29 mouse cellular contexts compared by ENCODE assay signal in genomic region chr10:119051598-119051997, GRCm38 (mm10).
DNase-seq lines count a peak whose midpoint lies in the region; ATAC-seq and TF ChIP-seq lines count a peak whose summit lies in the region.
"Had no signal": no experiment of that assay in that cellular context is flagged by ENCODE, and none has a peak within 500 bp of the region (broad histone marks: within the 10 kb centered on the region; RNA-seq: fewer than 3 reads in every experiment).

No protein-coding gene starts in this region.

- POLR2A ChIA-PET in Patski (lab: Charles Lee) = interaction anchor here (1.2 kb wide), 1 partner anchor 10 kb away, joined by 4 read pairs; no protein-coding TSS in a partner anchor

- H3K27me3 ChIP-seq in forebrain, embryonic 10.5 days (ENCODE audit: poor library complexity, severe bottlenecking) = no peaks in the 10 kb centered on the region
- H3K27me3 ChIP-seq in forebrain, postnatal 0 days (ENCODE audit: insufficient read depth, low read length) = no peaks in the 10 kb centered on the region
- H3K27me3 ChIP-seq in kidney, postnatal 0 days (ENCODE audit: insufficient read depth, low read length) = no peaks in the 10 kb centered on the region
- H3K27me3 ChIP-seq in lung, embryonic 16.5 days (ENCODE audit: control insufficient read depth, insufficient read depth, low read depth, low read length) = no peaks in the 10 kb centered on the region
- H3K27me3 ChIP-seq in Patski = no peaks in the 10 kb centered on the region
- H3K27me3 ChIP-seq: forebrain, embryonic 15.5 days; midbrain, embryonic 13.5 days; neural tube, embryonic 15.5 days had no signal

- CTCF ChIA-PET in Patski (lab: Charles Lee) = interaction anchor here (1.3 to 1.5 kb wide), 2 partner anchors 13 to 27 kb away, joined by 3 to 5 read pairs; no protein-coding TSS in a partner anchor

- H3K4me2 ChIP-seq in forebrain, postnatal 0 days (ENCODE audit: low read depth) = no peak overlapping the region
- H3K4me2 ChIP-seq in kidney, postnatal 0 days (ENCODE audit: low read length) = no peak overlapping the region
- no peak overlapping the region for H3K4me2 ChIP-seq in lung, embryonic 16.5 days (ENCODE audit: low read depth, low read length)
- H3K4me2 ChIP-seq: forebrain, embryonic 15.5 days; midbrain, embryonic 13.5 days; neural tube, embryonic 15.5 days had no signal

- in situ Hi-C loops in Patski (cut with MboI; ENCODE audit: low pct_unique_long_range_greater_than_20kb) = no loop called here

- H3K4me3 ChIP-seq in forebrain, embryonic 10.5 days = no peak overlapping the region
- no peak overlapping the region for H3K4me3 ChIP-seq in forebrain, postnatal 0 days (ENCODE audit: low read depth, low read length)
- H3K4me3 ChIP-seq in kidney, postnatal 0 days (replicated peaks; ENCODE audit: low read depth, low read length) = no peak overlapping the region
- no peak overlapping the region for H3K4me3 ChIP-seq in lung, embryonic 16.5 days (ENCODE audit: low read length)
- H3K4me3 ChIP-seq: forebrain, embryonic 15.5 days; gastrocnemius, adult 2 months; heart, adult 2 months; midbrain, embryonic 13.5 days; neural tube, embryonic 15.5 days had no signal

- 60% methylated on average over 2 of the region's 2 CpGs for WGBS in forebrain, embryonic 10.5 days
- 30% methylated on average over 2 of the region's 2 CpGs for WGBS in forebrain, postnatal 0 days
- WGBS in kidney, postnatal 0 days = 33% methylated on average over 2 of the region's 2 CpGs
- 57% methylated on average over 2 of the region's 2 CpGs for WGBS in lung, embryonic 16.5 days

- no peak for DNase-seq in forebrain, embryonic 10.5 days (ENCODE audit: extremely low spot score, low spot score)
- DNase-seq in forebrain, postnatal 0 days = no peak
- DNase-seq in kidney, postnatal 0 days (ENCODE audit: low spot score) = no peak
- no peak for DNase-seq in kidney, adult 8-10 months
- no peak for DNase-seq in lung, postnatal 36 days
- peak; percentile 38 for DNase-seq in Patski (ENCODE audit: low read depth, low spot score)
- no peak for DNase-seq in right cerebral cortex, postnatal 4 days
- DNase-seq: adrenal gland, postnatal 25 days; cerebellum, adult 8-10 months; cerebellum, postnatal 25 days; gastrocnemius, adult 2 months; gastrocnemius, postnatal 36 days; heart, adult 2 months; heart, postnatal 14 days; kidney, adult 18-20 months; layer of hippocampus, postnatal 36 days; left cerebral cortex, postnatal 4 days; liver; lung, postnatal 14 days; retina, postnatal 1 day; right cerebral cortex, postnatal 14 days; spleen, adult 18-20 months; thymus, postnatal 14 days had no signal

- no peak overlapping the region for H3K9ac ChIP-seq in forebrain, postnatal 0 days
- no peak overlapping the region for H3K9ac ChIP-seq in kidney, postnatal 0 days (ENCODE audit: low read depth, low read length)
- no peak overlapping the region for H3K9ac ChIP-seq in lung, embryonic 16.5 days (ENCODE audit: low read length)
- H3K9ac ChIP-seq: forebrain, embryonic 15.5 days; liver, embryonic 14.5 days; midbrain, embryonic 13.5 days; neural tube, embryonic 15.5 days had no signal

- no peaks in the 10 kb centered on the region for H3K9me3 ChIP-seq in forebrain, embryonic 10.5 days
- no peaks in the 10 kb centered on the region for H3K9me3 ChIP-seq in forebrain, postnatal 0 days (ENCODE audit: low read length)
- no peaks in the 10 kb centered on the region for H3K9me3 ChIP-seq in kidney, postnatal 0 days (replicated peaks; ENCODE audit: low read length)
- H3K9me3 ChIP-seq in lung, embryonic 16.5 days (ENCODE audit: control insufficient read depth, low read length) = no peaks in the 10 kb centered on the region
- H3K9me3 ChIP-seq: forebrain, embryonic 15.5 days; midbrain, embryonic 13.5 days; neural tube, embryonic 15.5 days had no signal

- H3K4me1 ChIP-seq in forebrain, embryonic 10.5 days = peaks cover 15% of the 10 kb centered on the region
- peaks cover 5% of the 10 kb centered on the region; the same call in 1 of the 2 replicates for H3K4me1 ChIP-seq in forebrain, postnatal 0 days (ENCODE audit: insufficient read depth)
- peaks cover 13% of the 10 kb centered on the region; the same call in 1 of the 2 replicates for H3K4me1 ChIP-seq in kidney, postnatal 0 days (replicated peaks; ENCODE audit: insufficient read depth, low read length)
- H3K4me1 ChIP-seq in lung, embryonic 16.5 days (replicated peaks; ENCODE audit: control insufficient read depth, insufficient read depth, low read length) = peaks cover 26% of the 10 kb centered on the region

- H3K27ac ChIP-seq in forebrain, embryonic 10.5 days = 0 out of 2 replicates have a peak overlapping the region, but pooled peaks have one; percentile 11
- H3K27ac ChIP-seq in forebrain, postnatal 0 days (ENCODE audit: low read depth, low read length) = no peak overlapping the region
- peak overlapping the region; percentile 42 for H3K27ac ChIP-seq in kidney, postnatal 0 days
- H3K27ac ChIP-seq in lung, embryonic 16.5 days (ENCODE audit: low read length) = peak overlapping the region; percentile 21; the same call in 1 of the 2 replicates
- H3K27ac ChIP-seq: forebrain, embryonic 15.5 days; liver, embryonic 14.5 days; midbrain, embryonic 13.5 days; neural tube, embryonic 15.5 days had no signal

- no peaks in the 10 kb centered on the region for H3K36me3 ChIP-seq in forebrain, embryonic 10.5 days (replicated peaks)
- no peaks in the 10 kb centered on the region for H3K36me3 ChIP-seq in forebrain, postnatal 0 days (ENCODE audit: insufficient read depth)
- no peaks in the 10 kb centered on the region for H3K36me3 ChIP-seq in kidney, postnatal 0 days (ENCODE audit: insufficient read depth, low read length)
- H3K36me3 ChIP-seq in lung, embryonic 16.5 days (ENCODE audit: control insufficient read depth, insufficient read depth, low read length) = no peaks in the 10 kb centered on the region
- H3K36me3 ChIP-seq: forebrain, embryonic 15.5 days; midbrain, embryonic 13.5 days; neural tube, embryonic 15.5 days had no signal

- no peak for ATAC-seq in forebrain, postnatal 0 days
- no peak for ATAC-seq in kidney, postnatal 0 days (replicated peaks; ENCODE audit: low FRiP score, low read depth)
- ATAC-seq in lung, embryonic 16.5 days (ENCODE audit: low read depth) = peak; percentile 68; the same call in 1 of the 2 replicates
- ATAC-seq in Patski = peak; percentile 29
- ATAC-seq: forebrain, embryonic 15.5 days; hindbrain, embryonic 16.5 days; midbrain, embryonic 13.5 days had no signal

- no peak for TF ChIP-seq CTCF in forebrain, postnatal 0 days (IDR thresholded peaks at IDR 0.05; ENCODE audit: low read depth)
- no peak for TF ChIP-seq CTCF in kidney, postnatal 0 days (IDR thresholded peaks at IDR 0.05; ENCODE audit: low read depth)
- no peak for TF ChIP-seq CTCF in Patski (IDR thresholded peaks at IDR 0.05)

Comparison
In these comparisons a context has a peak if more than half of its experiments do, and no peak if none do; other contexts are left out.
1. ATAC-seq: peak in lung, embryonic 16.5 days (single experiment) and Patski (single experiment); none in forebrain, postnatal 0 days (single experiment) and kidney, postnatal 0 days (single experiment).